Mouse (Mus musculus) brain, embryonic 14.5 days (tissue): ENCODE data around the gene Zfp827. TPM values are rescaled to one million over a fixed set of nuclear protein-coding genes. Genes with fewer than 3 reads are reported as not detected.

ENCODE experiments used
- DNase-seq: peaks from one replicate; pipeline ENCODE4 v3.0.0-alpha.2; 2011; ENCODE audit warnings: low read depth
- CTCF ChIP-seq: fragments of 200-500 bp; IDR thresholded peaks from 2 replicates; pipeline ENCODE4 v1.5.1; 2012; ENCODE audit warnings: inconsistent platforms, mild to moderate bottlenecking, moderate library complexity, borderline replicate concordance; ENCODE audit not compliant: insufficient read depth, insufficient read length; ENCODE audit errors: extremely low read depth
- POLR2A ChIP-seq: fragments of 200-500 bp; IDR thresholded peaks from 2 replicates; pipeline ENCODE4 v1.6.1; 2012; ENCODE audit warnings: mild to moderate bottlenecking, inconsistent platforms, borderline replicate concordance; ENCODE audit not compliant: poor library complexity, insufficient read depth, insufficient read length, severe bottlenecking; ENCODE audit errors: extremely low read depth
- polyA plus RNA-seq: library from polyadenylated mRNA; depleted of rRNA; stranded (reverse); fragments of >200 nt; gene quantifications from 2 replicates; pipeline ENCODE4 v1.2.3, GENCODE M21; 2012

Zfp827 gene
- polyA plus RNA-seq, 1 experiment, result 48.6 TPM

DNA sequence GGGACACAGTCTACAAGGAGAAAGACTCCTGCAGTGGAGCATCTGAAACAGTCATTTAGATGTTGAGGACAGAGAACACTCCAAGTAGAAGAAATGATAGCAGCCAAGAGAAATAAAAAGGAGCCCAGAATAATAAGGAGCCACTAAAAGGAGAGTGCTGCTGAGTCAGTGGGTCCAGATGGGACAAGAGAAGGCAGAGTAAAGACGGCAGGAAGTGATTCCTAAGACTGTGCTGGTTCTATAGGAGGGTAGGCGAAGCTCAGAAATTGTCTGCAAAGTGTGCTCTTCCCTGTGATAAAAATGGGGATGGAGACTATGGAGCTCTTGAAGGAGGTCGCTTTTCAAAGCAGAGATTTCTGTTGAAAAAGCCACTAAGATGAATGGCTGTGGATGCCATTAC is 14.0 kb downstream of the Zfp827 start:
- TF ChIP-seq CTCF (no peak), POLR2A (no peak)

GRCm38 (mm10) chr8:79044673-79045072 is 16.4 kb downstream of the Zfp827 start:
- DNase-seq, result no peak
- TF ChIP-seq POLR2A (no peak), CTCF (no peak)

More for the DNA sequence above, 14.0 kb downstream of the Zfp827 start:
- DNase-seq, result no peak

DNA sequence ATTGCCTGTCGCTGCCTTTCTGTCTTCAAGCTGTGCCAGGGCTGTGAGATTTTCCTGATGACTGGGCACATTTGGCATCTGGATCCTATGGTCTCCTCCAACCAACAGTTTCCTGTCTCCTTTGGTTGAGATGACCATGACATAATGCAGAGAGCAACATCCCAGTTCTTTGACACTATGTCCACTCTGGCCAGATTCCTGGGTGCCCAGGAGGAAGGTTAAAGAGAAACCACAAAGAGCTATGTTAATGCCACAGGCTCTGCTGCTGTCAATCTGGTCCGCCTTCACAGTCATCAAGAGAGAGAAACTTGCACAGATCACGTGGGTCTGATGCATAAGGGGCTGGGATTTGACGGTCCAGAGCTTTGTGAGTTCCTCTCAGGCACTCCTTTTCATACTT is 18.4 kb downstream of the Zfp827 start:
- DNase-seq, result no peak
- TF ChIP-seq POLR2A (no peak), CTCF (no peak)

DNA sequence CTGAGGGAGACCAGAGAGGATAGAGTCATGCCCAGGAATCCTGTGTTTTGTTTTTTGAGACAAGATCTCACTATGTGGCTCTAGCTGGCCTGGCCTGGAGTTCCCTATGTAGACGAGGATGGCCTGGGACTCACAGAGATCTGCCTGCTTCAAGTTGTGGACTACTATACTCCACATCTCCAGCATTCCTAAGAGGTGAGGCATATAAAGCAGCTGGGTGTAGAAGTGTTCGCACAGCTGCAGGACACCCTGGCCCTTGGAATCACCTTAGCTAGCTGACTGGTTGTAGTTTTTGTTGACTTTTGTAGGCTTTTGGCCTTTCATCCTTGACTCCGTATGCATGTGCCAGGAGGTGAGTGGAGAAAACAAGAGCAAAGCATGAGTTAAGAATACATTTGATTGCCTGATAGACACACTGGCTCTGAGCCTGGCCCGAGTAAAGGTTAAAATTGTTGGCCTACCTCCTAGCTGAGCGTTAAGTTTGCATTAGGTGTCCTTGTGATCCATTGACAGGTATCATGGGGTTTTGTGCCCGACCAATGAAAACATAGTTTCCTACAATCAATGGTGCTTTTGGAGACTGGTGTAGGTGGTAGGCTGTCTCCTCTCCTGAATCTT is 20.3 kb downstream of the Zfp827 start:
- no peak for DNase-seq
- no peak for TF ChIP-seq CTCF
- TF ChIP-seq POLR2A, result no peak

- no peak for TF ChIP-seq POLR2A
- TF ChIP-seq CTCF, result no peak
- DNase-seq, result no peak
Observed at GRCm38 (mm10) chr8:79054222-79054621, 26.0 kb downstream of the Zfp827 start.

DNA sequence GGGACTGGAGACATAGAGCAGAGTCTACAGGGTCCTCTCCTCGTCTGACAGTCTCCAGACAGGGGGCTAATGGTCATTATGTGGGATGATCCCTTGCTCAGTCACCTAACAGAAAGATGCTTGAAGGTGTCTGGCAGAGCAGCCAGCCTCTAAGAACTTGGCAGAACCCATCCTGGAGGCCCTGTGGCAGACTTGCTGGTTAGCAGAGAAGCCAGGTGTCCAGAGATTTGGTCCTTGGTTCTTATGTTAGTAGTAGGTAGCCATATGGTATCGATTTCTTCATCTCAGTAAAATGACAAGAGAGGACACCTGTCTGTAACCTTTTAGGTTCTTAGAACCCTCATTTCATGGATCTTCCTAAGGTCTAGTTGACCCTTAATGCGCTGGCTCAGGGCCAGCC is 28.9 kb downstream of the Zfp827 start:
- TF ChIP-seq POLR2A (no peak), CTCF (no peak)
- no peak for DNase-seq

GRCm38 (mm10) chr8:79059361-79059760 is 31.1 kb downstream of the Zfp827 start:
- DNase-seq, result no peak
- TF ChIP-seq CTCF (no peak), POLR2A (no peak)

DNA sequence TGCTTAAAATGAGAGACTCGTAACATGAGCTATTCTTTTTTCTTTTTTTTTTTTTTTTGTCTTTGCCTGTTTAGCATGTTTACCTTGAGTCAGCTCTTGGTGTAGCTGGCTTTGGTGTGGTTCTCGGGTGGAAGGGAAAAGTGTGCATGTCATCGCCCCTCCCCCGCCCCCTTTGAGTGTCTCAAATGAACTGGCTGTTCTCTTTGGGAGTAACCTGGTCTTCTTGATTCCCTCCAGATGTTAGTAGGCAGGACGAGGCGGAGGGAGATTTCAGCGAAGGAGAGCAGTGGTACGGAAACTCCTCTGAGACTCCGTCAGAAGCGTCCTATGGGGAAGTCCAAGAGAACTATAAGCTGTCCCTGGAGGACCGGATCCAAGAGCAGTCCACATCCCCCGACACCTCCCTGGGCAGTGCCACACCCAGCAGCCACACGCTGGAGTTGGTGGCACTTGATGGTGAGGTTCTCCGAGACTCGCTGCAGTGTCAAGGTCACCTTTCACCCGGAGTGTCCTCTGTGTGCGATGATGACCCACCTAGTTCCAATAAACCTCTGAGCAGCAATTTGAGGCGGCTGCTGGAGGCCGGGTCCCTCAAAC is 31.9 kb downstream of the Zfp827 start:
- DNase-seq, result no peak
- no peak for TF ChIP-seq POLR2A
- no peak for TF ChIP-seq CTCF

DNA sequence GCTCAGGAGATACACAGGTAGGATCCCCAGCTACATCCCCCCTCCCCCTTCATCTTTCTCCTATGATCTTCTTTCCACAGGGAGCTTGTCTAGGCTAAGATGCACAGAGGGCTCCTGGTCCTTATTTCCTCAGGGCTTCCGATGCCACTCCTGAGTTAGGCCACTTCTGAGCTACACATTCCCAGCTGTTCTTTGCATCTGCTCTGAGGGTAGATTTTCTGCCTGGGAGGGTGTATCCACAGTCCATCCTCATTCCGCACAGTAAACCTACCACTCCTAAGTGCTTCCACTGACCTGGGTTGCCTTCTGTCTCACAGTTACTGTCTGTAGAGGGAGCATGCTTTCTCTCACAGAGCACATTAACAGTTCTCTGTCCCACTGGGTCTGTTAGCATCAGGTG is 37.7 kb downstream of the Zfp827 start:
- DNase-seq, result no peak
- TF ChIP-seq CTCF (no peak), POLR2A (no peak)

- DNase-seq, result no peak
- no peak for TF ChIP-seq POLR2A
- no peak for TF ChIP-seq CTCF
Observed at GRCm38 (mm10) chr8:79067812-79068630, 39.8 kb downstream of the Zfp827 start.

DNA sequence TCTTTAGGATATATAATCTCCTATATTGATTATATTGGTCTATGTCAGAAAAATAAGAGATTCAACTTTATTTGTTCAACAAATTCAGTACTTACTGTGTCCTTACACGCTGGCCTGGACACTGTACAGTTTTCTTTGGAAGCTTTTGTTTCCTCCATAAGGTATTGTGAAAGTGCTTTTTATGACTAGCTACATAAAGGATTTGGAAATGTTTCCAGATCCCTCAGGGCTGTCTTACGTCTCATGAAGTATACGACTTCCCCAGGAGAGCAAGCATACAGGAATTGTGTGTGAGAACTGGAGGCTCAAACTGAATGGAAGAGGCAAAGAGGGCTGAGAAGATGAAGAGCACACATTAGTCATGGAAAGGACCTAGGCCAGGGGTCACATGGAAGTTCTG is 45.1 kb downstream of the Zfp827 start:
- no peak for TF ChIP-seq POLR2A
- no peak for TF ChIP-seq CTCF
- no peak for DNase-seq
